Mouse (Mus musculus) left cerebral cortex, adult 2 months (tissue): ENCODE measurements around the gene Ccin. TPM values are rescaled to one million over a fixed set of nuclear protein-coding genes. Genes with fewer than 3 reads are reported as not detected.

Source experiments
- DNase-seq, 2 experiments: peaks; one replicate each; pipeline ENCODE4 v3.0.0; 2021 to 2022; ENCODE audit warnings: low spot score in 2 of 2, mixed read lengths in 1 of 2; ENCODE audit errors: extremely low spot score in 1 of 2
- H3K27ac ChIP-seq: fragments of 200-600 bp; 2 replicates; pipeline ENCODE4 v1.8.1; 2022
- H3K4me3 ChIP-seq: fragments of 200-600 bp; 2 replicates; pipeline ENCODE4 v1.8.1; 2022
- CTCF ChIP-seq: fragments of 200-600 bp; IDR thresholded peaks from 2 replicates; pipeline ENCODE4 v1.8.1; 2022; ENCODE audit warnings: antibody characterized with exemption, mild to moderate bottlenecking, moderate library complexity
- intact Hi-C: fragments of 180-260 bp; cut with DNase I; formaldehyde crosslinking; loops from one replicate; pipeline ENCODE4 v1.15.1; 2025
- total RNA-seq, 2 experiments: library from RNA; stranded (reverse); gene quantifications; 2 replicates each; pipeline ENCODE4 v1.2.3; 2021

Ccin gene
- total RNA-seq, 2 experiments from 2014 or later: not detected

DNA sequence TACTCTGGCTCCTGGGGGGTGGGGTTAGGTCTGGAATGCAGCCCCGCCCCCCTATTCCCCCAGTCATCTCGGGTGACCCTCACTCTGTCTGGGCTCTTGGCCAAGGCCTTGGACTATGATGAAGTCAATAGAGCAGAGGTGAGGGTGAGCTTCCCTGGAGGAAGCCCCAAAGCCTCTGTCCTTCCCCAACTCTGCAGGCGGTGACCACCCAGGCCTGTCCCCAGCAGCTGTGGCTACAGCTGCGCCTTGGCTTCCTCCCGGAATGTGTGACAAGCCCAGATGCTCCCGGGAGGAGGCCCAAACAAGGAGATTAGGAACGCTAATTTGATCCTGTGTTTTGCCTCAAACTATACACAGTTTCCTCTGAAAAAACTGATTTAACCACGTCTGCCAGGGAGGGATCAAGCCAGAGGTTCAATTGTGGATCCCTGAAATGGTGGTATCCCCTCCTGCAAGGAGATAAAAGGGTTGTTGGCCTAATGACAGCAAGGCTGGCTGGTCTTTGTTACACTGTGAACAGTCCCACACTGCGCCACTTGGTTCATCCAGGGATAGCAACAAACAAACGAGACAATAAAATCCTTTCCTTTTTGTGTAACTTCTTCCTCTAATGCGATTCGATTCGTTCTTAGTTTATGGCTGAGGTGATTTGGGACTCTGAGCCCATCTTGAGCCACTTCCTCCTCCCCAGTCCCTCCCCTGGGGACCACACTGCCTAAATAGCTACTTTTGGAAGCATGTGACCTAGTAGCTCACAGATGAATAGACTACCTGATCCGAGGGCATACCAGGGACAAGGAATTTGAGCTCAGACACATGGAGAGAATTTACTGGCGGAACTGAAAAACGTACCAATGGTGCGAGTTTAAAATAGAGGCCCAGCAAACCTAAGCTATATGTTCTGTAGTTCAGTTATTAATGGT, 4.5 kb upstream of the Ccin start:
- H3K27ac ChIP-seq: no peak overlapping the region
- no peak for DNase-seq
- intact Hi-C loops: loop anchor here (2.0 kb wide), 1 partner anchor 20 kb away; no protein-coding TSS in a partner anchor
- no peak for TF ChIP-seq CTCF
- H3K4me3 ChIP-seq: no peak overlapping the region

DNA sequence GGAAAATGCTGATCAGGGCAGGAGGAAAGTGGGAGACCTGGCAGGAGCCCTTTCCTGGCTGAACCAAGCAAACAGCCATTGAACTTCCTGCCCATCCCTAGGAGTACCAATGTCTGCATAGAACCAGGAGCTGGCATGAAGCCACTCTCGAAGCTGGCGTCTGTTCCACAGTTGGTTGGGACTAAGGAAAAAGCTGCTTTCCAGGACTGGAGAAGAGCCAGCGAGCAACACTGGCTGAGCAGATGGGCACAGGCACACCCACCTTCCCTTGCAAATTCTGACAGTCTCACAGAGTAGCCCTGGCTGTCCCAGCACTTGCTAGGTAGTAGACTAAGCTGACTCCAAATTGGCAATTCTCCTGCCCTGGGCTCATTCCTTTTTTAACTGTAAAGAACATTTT, 3.5 kb upstream of the Ccin start:
- Histone ChIP-seq H3K27ac (no peak overlapping the region), H3K4me3 (no peak overlapping the region)
- intact Hi-C loops: loop anchor here (2.0 to 10.0 kb wide), 2 partner anchors 21 to 235 kb away; no protein-coding TSS in a partner anchor
- DNase-seq: peak; percentile 78 to 88
- no peak for TF ChIP-seq CTCF

DNA sequence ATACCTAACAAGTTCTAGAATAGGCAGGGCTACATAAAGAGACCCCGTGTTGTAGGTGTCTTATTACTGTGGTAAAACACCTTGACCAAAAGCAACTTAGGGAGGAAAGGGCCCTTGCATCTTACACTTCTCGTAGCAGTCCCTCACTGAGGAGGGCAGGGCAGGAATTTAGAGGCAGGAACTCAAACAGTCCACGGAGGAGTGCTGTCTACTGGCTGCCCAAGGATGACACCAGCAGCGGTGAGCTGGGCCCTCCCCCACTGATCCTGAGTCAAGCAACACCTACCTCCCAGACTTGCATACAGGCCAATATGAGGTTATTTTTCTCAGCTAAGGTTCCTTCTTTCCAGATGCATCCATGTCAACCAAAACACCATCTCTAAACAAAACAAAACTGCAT, 3.0 kb upstream of the Ccin start:
- DNase-seq: no peak
- intact Hi-C loops: loop anchor here (10.0 kb wide), 1 partner anchor 235 kb away; no protein-coding TSS in a partner anchor
- no peak overlapping the region for H3K4me3 ChIP-seq
- no peak overlapping the region for H3K27ac ChIP-seq
- no peak for TF ChIP-seq CTCF

DNA sequence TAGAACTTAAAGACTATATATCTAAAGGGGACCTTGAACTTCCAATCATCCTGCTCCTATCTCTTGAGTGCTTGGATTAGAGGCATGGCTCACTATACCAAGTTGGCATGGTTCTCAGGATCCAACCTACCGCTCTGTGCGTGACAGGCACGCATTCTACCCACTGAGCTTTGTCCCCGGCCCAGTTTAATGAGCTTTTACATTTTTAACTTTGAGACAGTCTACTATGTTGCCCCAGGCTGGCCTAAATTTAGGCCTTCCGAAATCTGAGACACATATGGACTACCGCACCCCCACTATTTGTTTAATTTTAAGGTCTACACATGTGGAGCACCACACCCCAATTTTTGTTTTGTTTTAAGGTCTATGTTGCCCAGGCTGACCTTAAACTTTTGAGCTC, 2.4 kb upstream of the Ccin start:
- intact Hi-C loops: loop anchor here (10.0 kb wide), 1 partner anchor 236 kb away; no protein-coding TSS in a partner anchor
- DNase-seq: no peak
- no peak for TF ChIP-seq CTCF
- Histone ChIP-seq H3K27ac (no peak overlapping the region), H3K4me3 (no peak overlapping the region)

DNA sequence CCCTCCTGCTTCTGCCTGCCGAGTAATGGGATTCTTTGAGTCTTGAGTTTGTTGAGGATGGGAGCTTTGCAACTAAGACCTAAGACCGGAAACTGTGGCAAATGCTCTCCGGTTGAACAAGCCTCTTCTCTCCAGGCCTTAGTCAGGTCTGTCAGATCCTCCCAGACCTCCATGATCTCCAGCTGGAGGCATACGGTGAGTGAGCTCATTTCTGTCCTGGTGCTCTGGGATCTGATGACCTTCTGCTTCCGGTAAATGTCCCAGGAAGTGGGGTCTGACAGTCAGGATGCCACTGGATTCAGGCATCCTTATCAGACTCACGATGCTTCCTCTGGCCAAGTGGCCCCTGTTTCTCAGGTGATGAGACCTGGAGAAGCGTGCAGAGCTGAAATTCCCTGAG, 2.0 kb upstream of the Ccin start:
- DNase-seq: no peak
- no peak overlapping the region for H3K4me3 ChIP-seq
- no peak for TF ChIP-seq CTCF
- no peak overlapping the region for H3K27ac ChIP-seq
- intact Hi-C loops: loop anchor here (10.0 kb wide), 1 partner anchor 236 kb away; no protein-coding TSS in a partner anchor

DNA sequence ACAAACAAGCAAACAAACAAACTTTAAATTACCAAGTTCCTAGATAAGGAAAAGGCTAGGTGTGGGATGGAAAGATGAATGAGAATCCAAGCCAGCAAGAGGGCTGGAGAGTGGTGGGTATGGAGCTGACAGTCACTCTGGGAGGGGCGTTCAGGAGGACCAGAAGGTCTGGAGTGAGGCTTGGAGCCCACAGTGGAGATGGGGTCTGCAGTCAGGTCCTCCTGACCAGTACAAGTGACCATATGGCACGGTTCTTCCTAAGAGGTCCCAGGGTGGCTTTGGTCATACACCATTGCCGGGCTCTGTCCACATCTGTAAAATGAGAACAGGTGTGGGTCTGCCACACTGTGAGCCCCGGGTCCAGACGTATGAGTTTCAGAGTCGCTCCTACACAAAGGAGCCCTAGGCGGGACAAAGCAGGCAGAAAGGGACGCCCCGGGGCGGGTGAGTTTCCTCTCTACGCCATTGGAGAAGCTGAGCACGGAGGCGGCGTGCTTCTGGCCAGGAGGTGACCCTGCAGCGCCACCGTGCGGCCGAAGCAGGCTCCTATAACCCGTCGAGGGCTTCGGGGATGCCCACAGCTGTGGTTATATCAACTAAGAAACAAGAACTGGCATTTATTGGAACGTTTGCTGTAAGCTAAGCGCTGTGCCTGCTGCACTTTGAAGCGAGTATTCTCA, 1.1 kb upstream of the Ccin start:
- Histone ChIP-seq H3K4me3 (peak overlapping the region; percentile 39), H3K27ac (no peak overlapping the region)
- DNase-seq: peak; percentile 93 to 96
- peak; percentile 99 for TF ChIP-seq CTCF
- intact Hi-C loops: loop anchor here (1.0 to 10.0 kb wide), 3 partner anchors 55 to 237 kb away; no protein-coding TSS in a partner anchor

DNA sequence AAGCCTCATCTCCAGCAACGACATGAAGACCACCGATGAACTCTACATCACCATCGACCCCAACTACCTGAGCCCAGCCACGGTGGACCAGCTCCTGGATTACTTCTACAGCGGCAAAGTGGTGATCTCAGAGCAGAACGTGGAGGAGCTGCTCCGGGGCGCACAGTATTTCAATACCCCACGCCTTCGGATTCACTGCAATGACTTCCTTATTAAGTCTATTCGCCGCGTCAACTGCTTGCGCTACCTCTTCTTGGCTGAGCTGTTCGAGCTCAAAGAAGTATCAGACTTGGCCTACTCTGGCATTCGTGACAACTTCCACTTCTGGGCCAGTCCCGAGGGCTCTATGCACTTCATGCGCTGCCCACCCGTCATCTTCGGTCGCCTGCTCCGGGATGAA, 473 bp downstream of the Ccin start:
- Histone ChIP-seq H3K27ac (no peak overlapping the region), H3K4me3 (no peak overlapping the region)
- no peak for DNase-seq
- TF ChIP-seq CTCF: no peak
- intact Hi-C loops: loop anchor here (10.0 kb wide), 1 partner anchor 239 kb away; no protein-coding TSS in a partner anchor

DNA sequence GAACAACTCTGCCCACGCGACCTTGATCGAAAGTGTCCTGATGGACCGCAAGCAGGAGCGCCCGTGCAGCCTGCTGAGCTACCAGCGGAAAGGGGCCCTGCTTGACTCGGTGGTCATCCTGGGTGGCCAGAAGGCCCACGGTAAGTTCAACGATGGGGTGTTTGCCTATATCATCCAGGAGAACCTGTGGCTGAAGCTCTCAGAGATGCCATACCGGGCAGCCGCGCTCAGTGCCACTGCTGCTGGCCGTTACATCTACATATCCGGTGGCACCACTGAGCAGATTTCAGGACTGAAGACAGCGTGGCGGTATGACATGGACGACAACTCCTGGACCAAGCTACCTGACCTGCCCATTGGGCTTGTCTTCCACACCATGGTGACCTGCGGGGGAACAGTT, 1.0 kb downstream of the Ccin start:
- no peak for DNase-seq
- TF ChIP-seq CTCF: no peak
- intact Hi-C loops: loop anchor here (10.0 kb wide), 1 partner anchor 240 kb away; no protein-coding TSS in a partner anchor
- H3K4me3 ChIP-seq: no peak overlapping the region
- H3K27ac ChIP-seq: no peak overlapping the region

DNA sequence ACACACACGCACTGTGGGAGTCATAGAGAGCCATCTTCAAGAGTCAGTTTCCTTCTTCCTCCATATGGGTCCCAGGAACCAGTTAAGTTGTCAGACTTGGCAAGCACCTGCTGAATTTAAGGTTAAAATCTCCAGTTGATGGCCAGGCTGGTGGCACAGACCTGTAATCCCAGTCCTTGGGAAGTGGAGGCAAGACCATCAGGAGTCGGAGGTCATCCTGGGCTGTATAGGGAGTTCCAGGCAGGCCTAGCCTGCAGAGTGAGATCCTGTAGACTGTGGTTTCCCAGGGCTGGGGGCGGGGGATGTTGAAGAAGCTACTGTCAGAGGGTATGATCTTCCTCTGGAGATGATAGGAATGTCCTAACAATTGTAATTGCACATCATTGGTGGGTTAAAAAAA, 5.7 kb downstream of the Ccin start:
- H3K27ac ChIP-seq: no peak overlapping the region
- H3K4me3 ChIP-seq: no peak overlapping the region
- intact Hi-C loops: loop anchor here (10.0 kb wide), 1 partner anchor 244 kb away; no protein-coding TSS in a partner anchor
- no peak for TF ChIP-seq CTCF
- DNase-seq: no peak

DNA sequence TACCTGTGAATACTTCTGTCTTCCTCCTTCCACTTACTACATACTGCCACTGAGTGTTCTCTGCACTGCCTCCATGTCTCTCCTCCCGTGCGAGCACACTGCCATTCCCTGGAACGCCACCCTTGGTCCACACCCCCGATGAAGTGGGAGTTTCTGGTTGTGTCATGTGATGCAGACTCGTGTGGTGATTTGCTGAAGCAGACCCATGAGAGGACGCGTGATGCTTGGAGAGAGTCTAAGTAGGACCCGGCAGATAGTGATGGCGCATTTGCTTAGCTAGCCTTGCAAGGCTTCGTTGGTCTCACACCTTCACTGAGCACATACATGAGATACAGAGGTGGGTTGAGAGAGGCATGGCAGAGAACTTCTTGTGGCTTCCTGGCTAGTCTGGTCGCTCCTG, 9.8 kb downstream of the Ccin start:
- no peak for TF ChIP-seq CTCF
- DNase-seq: no peak
- intact Hi-C loops: no loop called here
- Histone ChIP-seq H3K27ac (no peak overlapping the region), H3K4me3 (no peak overlapping the region)

DNA sequence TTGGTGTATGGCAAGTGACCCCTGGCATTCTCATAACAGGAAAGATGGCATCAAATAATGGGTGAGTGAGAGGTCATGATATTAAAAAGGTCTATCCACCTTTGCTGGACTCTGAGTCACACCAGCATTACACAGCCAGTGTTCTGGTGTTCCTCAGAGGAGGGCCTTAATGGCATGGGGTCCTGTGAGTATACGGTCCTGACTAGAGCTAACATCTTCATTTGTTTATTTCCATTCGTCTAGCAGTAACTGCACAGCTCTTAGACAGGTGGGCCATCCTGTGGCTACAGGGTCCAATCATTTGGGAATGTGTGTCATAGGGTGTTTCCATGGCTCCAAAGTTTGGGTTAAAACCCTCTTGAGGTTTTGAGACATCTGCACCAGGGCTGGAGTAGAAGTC, 11.1 kb downstream of the Ccin start:
- DNase-seq: no peak
- intact Hi-C loops: no loop called here
- no peak overlapping the region for H3K4me3 ChIP-seq
- no peak for TF ChIP-seq CTCF
- H3K27ac ChIP-seq: no peak overlapping the region

DNA sequence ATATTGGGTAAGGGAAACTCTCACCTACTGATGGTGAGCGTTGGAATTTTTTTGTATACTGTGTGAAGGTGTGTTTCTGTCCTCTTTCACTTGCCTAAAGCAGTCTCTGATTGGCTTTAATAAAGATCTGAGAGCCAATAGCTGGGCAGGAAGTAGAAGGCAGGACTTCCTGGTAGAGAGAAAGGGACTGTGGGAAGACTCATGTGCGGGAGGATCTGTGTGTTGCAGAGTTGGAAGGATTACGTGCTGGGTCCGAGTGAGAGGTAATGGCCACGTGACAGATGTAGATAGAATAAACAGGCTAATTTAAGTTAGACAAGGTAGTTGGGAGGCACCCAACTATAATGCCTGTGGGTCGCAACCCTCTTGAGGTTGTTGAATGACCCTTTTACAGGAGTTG, 20.3 kb downstream of the Ccin start:
- no peak for DNase-seq
- intact Hi-C loops: no loop called here
- no peak overlapping the region for H3K4me3 ChIP-seq
- TF ChIP-seq CTCF: no peak
- H3K27ac ChIP-seq: no peak overlapping the region
